Mouse (Mus musculus): ENCODE results near the gene Phactr2. TPM values are rescaled to one million over a fixed set of nuclear protein-coding genes. Genes with fewer than 3 reads are reported as not detected.
"Not testable (repeated sequence)": the region's sequence is repeated elsewhere in the genome, so short reads cannot be mapped to it uniquely, and the experiment has no call there.

Gene Phactr2
- total RNA-seq, 2 experiments from 2014 or later = 8.3 to 9.3 TPM

DNA sequence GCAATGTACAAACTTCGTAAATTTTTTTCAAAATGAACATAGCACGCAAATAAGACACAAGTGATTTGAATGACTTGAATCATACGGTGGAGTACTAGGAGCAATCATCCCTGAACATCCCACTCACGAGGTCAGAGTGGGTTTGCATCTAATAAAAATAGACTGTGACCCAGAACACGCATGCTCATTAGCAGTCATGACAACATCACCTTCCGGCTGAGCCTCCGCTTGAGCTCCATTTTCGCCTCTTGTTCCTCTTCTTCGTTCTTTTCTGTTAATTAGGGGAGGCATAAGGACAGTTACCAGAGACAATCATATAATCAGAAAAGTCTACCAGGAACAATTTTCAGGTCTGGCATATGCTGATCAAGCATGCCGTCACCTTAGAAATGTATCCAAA, 240.3 kb downstream of the Phactr2 start:
- ATAC-seq (replicated peaks; ENCODE audit: low FRiP score, poor library complexity, severe bottlenecking) = no peak

DNA sequence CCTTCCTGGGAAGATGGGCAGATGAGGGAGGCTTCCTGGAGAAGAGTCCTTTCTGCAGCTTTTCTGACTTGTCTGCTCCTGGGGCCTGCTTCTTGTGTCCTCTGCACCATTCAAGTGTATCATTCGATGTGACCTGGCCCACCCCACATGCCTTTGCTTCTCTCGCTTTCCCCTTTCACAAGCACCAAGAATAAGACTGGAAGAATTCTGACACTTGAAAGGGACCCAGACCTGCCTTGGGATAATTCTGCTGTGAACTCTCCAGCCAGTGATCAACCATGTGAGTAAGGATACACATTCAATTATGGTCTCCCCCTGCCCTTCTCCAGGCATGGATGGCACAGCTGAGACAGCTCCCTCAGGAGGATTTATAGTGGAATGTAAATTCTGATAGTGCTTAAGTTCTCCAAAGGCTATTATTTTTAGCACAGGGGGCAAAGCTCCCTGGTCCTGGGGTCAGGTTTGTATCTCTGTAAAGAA, 241.0 kb downstream of the Phactr2 start:
- no peak for ATAC-seq (replicated peaks; ENCODE audit: low FRiP score, poor library complexity, severe bottlenecking)

DNA sequence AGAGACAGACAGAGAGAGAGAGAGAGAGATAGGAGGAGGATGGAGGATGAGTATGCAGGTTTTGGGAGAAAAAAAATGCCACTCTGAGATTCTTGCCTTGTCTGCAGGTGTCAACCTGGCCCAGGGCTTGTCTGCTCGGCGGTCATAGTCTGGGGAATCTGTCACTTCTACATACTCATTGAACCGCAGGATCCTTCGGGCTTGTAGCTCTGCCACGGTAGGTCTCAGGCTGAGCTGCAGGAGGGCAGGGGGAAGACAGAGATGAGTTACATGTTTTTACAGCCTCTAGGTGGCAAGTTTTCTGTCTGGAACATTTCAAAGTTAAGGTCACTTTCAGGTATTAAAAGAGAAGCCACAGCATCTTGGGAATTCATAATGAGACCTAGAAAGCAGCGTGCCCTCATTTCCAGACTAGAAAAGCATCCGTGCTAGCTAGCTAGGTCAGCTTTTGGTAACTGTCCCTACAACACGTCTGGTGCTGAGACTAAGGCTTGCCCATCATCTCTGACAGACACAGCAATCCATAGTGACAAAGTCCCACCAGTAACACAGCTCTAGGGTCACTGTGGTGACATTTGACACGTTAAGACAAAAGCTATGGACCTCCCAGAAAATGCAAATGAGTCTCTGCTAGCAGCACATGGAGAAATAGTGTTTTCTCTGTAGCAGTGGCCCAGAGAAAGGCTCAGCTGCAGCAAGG, 241.6 kb downstream of the Phactr2 start:
- no peak for ATAC-seq (replicated peaks; ENCODE audit: low FRiP score, poor library complexity, severe bottlenecking)

DNA sequence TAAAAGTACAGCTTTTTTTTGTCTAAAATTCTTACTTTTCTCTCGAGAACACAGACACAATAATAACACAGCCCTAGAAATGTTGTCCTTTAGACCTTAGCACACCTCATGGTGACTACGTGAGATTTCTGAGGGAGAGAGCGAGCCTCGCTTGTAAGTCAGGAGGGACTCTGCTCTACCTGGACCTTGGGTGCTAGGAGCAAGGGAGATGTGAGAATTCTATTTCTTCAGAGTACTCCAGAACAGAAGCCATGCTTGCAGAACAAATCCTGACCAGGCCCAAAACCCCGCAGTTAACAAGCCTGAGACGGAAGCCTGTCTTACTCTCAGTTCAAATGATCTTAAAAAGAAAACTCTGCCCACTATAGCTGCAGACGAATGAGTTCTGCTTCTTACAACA, 243.5 kb downstream of the Phactr2 start:
- no peak for ATAC-seq (replicated peaks; ENCODE audit: low FRiP score, poor library complexity, severe bottlenecking)

GRCm38 (mm10) chr10:13225377-13226063, 248.7 kb downstream of the Phactr2 start:
- no peak for ATAC-seq (replicated peaks; ENCODE audit: low FRiP score, poor library complexity, severe bottlenecking)

DNA sequence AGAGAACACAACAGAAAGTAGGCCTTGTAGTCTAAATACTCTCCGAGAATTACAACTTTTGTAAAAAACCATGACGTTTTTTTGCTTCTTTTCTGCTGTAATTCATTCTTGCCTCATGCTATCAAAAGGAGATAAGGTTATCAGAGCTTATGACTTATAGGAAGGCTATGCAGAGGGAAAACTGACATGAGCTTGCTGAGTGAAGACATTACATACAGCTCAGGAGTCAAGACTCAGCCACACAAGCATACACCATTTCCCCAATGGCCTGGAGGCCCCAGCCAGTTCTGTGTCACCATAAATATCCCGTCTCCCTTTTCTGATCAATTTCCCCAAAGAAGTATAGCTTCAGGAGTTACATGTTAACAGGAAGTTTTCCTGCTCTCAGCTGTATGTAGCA, 252.1 kb downstream of the Phactr2 start:
- no peak for ATAC-seq (replicated peaks; ENCODE audit: low FRiP score, poor library complexity, severe bottlenecking)

- ATAC-seq (replicated peaks; ENCODE audit: low FRiP score, poor library complexity, severe bottlenecking) = no peak
Measured at GRCm38 (mm10) chr10:13220061-13220460, 254.2 kb downstream of the Phactr2 start.

DNA sequence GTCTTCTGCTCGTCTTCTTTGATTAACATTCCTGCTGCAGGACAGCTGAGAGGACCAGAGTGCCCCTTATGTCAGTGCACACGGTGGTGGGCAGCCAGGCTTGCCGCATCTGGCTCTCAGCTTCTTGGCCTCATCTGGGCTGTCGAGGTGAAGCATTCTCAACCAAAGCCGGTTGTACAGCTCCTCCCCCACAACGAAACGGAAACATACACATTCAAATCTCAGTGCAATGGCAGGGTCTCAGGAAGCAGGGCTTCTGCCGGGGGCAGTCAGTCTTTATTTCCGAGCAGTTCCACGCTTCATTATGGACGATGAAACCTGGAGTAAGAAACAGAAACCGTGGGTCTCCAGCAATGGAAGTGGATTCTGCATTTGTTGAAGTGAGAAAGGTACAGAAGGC, 260.3 kb downstream of the Phactr2 start:
- ATAC-seq (replicated peaks; ENCODE audit: low FRiP score, poor library complexity, severe bottlenecking) = no peak

GRCm38 (mm10) chr10:13212829-13213228, 261.4 kb downstream of the Phactr2 start:
- ATAC-seq (replicated peaks; ENCODE audit: low FRiP score, poor library complexity, severe bottlenecking) = no peak

- ATAC-seq (replicated peaks; ENCODE audit: low FRiP score, poor library complexity, severe bottlenecking) = no peak
Measured at GRCm38 (mm10) chr10:13212326-13212725, 261.9 kb downstream of the Phactr2 start.

DNA sequence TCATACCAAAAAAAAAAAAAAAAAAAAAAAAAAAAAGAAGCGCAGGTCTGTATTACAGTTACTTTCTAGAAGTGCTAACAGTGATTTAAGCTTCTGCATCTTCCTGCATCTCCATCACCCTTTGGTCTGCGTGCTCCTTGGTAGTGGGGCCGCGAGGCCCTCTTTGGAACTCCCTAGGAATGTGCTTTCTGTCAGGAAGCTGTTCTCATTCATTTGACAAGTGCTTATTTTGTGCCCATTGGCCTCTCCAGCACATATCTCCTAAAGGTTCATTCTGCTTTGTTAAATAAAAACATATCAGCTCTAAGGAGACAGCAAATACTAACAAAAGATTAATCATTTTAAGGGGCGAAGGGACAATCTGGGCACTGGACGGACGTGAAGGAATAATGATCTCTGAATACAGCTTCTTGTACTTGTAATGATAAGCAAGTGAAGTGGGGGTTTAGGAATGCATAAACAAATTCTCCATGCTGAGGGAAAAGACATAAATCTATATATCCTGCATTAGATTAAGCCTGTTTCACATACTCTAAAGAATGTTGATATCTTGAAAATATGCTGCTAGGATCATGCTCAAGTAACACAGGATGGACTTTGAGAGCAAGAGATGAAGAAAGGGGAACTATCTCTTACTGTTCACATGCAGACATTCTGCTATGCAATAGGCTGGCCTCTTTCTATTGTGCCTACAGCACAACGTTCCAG, 264.1 kb downstream of the Phactr2 start:
- ATAC-seq (replicated peaks; ENCODE audit: low FRiP score, poor library complexity, severe bottlenecking) = no peak

DNA sequence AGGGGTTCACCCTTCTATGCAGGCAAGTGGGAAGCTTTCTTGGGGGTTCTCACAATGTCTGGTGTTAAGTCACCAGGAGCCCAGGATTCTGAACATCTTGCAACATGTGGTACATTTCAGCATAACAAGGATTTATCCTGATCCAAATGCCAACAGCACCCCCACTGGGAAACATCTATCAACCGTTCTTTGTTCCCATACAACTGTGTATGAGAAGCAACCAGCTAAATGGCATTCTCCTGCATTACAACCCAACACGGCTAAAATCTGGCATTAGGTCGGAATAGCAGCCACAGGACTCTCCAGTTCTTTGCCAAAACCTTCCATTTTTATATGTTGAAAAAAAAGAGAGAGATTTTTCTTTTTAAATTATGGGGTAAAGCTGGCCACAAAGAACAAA, 264.7 kb downstream of the Phactr2 start:
- ATAC-seq (replicated peaks; ENCODE audit: low FRiP score, poor library complexity, severe bottlenecking) = no peak

DNA sequence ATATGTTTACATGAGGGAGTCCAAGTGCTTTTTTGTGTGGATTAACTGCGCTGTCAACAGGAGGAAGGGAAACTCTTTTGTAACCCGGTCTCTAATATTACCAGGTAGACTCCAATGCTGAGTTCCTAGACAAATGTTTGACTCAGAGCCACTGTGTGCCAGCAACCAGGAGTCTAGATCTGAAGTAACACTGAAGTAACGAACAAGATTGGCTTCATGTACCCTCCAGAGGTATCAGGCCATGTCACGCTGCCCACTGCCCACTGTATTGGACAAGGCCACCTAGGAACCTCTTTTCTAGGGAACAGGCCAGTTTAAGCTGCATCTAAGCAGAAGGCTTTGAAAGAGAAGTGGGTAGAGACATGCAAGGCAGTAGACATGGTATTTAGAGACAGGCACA, 265.2 kb downstream of the Phactr2 start:
- no peak for ATAC-seq (replicated peaks; ENCODE audit: low FRiP score, poor library complexity, severe bottlenecking)

- no peak for ATAC-seq (replicated peaks; ENCODE audit: low FRiP score, poor library complexity, severe bottlenecking)
Measured at GRCm38 (mm10) chr10:13201741-13202293, 272.4 kb downstream of the Phactr2 start.

DNA sequence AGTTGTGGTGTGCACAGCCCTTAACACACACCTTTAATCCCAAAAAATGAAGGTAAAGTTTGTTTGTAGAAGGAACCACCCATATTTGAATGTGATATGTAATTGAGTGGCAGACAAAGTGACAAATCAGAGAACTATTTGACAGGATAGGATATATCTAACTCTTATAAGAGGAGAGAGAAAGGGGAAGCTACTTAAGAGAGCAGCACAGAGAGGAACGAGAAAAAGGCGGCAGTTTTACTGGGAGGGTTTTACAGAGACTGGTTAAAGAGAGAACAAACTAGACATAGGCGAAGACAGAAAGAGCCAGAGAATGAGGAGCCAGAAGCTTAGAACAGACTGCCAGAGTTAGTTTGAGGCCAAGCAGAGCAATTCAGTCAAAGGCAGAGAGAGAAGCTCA, 273.4 kb downstream of the Phactr2 start:
- ATAC-seq (replicated peaks; ENCODE audit: low FRiP score, poor library complexity, severe bottlenecking) = no peak

DNA sequence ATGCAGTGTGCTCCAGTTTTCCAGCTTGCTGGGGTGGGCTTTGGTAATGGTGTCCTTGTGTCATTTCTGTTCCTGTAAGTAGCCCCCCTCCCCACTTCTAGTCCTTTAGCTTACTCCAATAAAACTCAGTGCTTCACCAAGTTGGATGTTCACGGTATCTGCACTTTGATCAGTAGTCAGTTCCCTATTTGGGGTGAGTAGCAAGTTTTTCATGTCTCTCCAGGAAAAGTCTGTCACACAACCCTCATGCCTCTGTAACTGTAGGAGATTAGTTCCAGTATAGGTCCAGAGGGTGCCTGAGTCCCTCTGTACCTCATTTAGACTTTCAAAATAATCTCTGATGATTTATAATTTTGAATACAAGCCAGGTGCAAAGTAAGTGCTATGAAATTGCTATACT, 275.0 kb downstream of the Phactr2 start:
- no peak for ATAC-seq (replicated peaks; ENCODE audit: low FRiP score, poor library complexity, severe bottlenecking)

GRCm38 (mm10) chr10:13196872-13197507, 277.2 kb downstream of the Phactr2 start:
- no peak for ATAC-seq (replicated peaks; ENCODE audit: low FRiP score, poor library complexity, severe bottlenecking)

DNA sequence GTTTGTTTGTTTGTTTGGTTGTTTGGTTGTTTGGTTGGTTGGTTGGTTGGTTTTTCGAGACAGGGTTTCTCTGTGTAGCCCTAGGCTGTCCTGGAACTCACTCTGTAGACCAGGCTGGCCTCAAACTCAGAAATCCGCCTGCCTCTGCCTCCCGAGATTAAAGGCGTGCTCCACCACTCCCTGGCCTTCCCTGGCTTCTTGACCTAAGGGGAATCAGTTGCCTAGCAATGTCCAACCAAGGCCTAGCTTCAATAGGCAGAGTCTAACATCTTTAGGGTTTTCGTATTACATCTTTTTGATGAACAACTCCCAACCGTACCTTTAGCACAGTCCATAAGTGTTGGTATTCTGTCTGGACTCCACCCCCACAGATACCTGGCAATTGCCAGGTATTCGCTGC, 280.7 kb downstream of the Phactr2 start:
- not testable (repeated sequence) for ATAC-seq (replicated peaks; ENCODE audit: low FRiP score, poor library complexity, severe bottlenecking)

GRCm38 (mm10) chr10:13192731-13193351, 281.4 kb downstream of the Phactr2 start, which contains the start of gene Ltv1:
Gene Ltv1, minus strand, starts transcription at chr10:13193168.
- ATAC-seq (replicated peaks; ENCODE audit: low FRiP score, poor library complexity, severe bottlenecking) = peak; percentile 100

GRCm38 (mm10) chr10:13189881-13190280, 284.3 kb downstream of the Phactr2 start:
- ATAC-seq (replicated peaks; ENCODE audit: low FRiP score, poor library complexity, severe bottlenecking) = no peak

All from erythroblast, adult 5-6 weeks (primary cell).